Mouse (Mus musculus) right cerebral cortex, postnatal 36 days (tissue): ENCODE results near the gene Il23a.
"Not testable (repeated sequence)": the region's sequence is repeated elsewhere in the genome, so short reads cannot be mapped to it uniquely, and the experiment has no call there.

Experiments used
- DNase-seq, 2 experiments: peaks; one replicate each; pipeline ENCODE4 v3.0.0; 2022; ENCODE audit warnings: low spot score in 2 of 2, mixed read lengths in 1 of 2

The Il23a gene

DNA sequence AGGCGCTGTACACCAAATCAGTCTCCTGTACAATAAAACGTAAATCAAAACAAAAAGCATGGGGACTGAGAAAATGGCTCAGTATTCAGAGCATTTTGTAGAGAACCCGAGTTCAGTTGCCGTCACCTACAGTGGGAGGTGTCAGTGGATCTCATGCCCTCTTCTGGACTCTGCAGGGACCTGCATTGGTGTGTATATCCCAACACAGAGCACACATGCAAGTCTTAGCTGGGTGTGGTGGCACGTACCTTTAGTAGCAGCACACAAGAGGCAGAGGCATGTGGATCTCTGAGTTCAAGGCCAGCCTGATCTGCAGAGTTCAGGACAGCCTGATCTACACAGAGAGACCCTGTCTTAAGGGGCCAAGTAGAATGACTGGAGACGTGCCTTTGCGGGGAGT is 11.1 kb upstream of the Il23a start:
- DNase-seq: no peak

DNA sequence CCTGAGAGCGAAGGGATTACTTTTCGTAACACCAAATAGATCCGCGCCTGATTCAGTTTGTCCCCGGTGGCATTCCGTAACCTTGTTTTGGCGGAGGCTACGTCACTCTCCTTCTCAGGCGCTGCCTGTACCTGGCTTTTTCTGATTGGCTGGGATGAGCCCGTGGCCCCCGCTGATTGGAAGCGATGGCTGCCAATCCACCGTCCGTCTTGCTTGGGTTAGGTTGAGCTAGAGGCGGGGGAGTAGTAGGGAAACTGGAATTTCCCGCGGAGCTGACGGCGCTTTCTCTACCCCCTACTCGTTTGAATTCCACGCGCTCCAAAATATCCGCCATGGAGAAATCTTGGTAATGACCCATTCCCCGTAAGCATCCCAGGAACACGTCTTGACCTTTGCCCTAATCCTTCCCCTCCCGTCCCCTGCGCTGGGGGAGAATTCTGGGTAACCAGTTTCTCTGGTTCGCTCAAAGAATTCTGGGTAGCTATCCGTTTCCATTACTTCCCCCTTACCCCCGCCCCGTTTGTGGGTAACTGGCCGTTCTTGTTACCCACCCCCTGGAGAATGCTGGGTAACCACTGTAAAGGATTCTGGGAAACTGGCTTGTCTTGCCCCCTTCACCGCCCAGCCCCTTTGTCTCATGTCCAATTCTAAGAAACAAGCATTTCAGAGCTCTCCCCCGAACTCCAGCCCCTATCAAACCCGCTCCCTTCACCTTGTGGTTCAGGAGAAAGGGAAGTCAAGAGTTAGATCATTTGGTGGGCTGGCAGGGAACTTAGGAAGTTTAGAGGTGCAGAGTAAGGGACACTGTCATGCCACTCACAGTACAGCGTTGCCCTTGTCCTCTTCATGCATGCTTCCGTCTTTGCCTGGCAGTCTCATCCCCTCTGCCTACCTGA is 4.8 kb upstream of the Il23a start, which contains the start of gene Pan2:
Gene Pan2 (plus strand): TSS at position 210 of the 896 bp plus-strand sequence.
- DNase-seq: peak; percentile 100

GRCm38 (mm10) chr10:128302785-128303125 is 4.2 kb upstream of the Il23a start:
- DNase-seq: peak in 1 of 2 experiments; percentile 28

DNA sequence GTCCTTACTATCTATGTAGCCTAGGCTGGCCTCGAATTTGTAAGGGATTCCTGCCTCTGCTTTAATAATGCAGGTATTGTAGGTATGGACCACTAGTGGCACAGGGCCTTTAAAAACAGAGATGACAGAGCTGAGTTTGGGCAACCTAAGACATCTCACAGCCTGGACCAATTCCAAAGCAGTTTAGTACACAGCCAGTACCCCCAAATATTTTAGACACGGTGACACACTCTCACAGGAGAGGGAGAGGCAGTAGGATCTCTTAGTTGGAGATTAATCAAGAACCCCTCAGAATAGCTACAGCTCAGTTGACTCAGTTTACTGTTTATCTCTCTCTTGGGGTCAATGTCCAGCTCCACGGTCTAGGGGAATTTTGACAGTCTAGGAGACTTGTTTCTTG is 3.8 kb upstream of the Il23a start:
- no peak for DNase-seq

DNA sequence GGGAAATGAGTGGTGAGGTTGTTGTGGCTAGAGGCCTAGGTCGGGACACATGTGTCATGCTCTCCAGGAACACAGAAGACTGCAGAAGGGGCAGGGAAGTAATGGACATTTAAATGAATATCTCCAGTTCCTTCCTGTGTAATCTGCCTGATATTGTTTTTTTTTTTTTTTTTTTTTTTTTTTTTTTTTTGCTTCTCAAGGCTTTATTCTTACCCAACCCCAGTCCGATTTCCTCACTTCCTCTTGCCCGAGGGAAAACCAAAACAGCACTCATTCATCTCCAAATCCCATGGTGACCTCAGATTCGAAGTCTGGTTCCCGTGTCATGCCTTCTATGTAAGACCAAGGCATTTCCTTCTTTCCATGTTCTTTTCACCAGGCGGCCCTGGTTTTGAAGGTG is 309 bp downstream of the Il23a start:
- DNase-seq: no peak

DNA sequence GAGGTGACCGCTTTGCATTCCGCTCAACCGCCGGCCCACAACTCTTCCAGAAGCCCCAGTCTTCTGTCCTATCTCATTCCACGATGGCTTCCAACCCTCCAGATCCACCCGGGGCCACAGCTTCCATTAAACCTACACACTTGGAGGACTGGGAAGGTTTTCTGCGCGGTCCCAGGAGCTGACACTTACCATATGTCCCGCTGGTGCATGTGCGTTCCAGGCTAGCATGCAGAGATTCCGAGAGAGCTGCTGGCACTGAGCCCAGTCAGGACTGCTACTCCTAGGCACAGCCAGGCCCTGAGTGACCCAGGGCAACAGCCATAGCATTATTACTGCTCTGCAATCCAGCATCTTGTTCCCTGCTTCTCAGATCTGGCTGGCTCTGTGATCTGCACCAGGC is 930 bp downstream of the Il23a start:
- DNase-seq: no peak

- DNase-seq: no peak
These were observed 1.3 kb downstream of the Il23a start for GRCm38 (mm10) chr10:128297221-128297620.

DNA sequence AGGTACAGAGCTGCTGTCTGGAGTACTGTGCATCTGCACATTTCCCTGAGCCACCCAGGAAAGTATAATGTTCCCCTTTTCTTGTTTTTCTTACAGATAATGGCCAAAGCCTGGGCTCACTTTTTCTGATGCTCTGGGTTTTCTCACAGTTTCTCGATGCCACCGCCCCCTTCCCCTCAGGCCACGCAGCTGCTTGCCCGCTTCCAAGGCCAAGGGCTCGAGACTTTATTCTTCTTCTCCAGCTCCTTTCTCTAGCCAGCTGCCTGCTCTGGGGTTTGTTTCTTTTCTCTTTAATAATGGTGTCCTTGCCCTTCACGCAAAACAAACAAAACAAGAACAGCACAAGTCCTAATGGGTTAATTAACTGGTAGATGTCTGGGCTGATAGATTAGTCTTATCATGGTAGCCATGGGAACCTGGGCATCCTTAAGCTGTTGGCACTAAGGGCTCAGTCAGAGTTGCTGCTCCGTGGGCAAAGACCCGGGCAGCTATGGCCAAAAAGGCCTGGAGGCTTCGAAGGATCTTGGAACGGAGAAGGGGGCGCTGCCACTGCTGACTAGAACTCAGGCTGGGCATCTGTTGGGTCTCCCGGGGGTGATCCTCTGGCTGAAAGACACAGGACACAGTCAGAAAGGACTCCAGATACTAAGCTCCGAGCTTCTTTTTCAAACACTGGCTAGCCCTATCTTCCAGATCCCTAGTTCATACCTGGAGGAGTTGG is 2.0 kb downstream of the Il23a start:
- DNase-seq: no peak

DNA sequence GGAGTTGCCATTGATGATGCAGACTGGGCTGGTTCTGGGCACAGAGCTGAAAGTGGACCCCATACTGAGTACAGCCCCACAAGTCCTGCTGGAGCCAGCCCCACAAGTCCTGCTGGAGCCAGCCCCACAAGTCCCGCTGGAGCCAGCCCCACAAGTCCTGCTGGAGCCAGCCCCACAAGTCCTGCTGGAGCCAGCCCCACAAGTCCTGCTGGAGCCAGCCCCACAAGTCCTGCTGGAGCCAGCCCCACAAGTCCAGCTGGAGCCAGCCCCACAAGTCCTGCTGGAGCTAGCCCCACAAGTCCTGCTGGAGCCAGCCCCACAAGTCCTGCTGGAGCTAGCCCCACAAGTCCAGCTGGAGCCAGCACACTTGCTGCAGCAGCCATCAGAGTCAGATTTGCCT is 8.0 kb downstream of the Il23a start:
- DNase-seq: not testable (repeated sequence)

DNA sequence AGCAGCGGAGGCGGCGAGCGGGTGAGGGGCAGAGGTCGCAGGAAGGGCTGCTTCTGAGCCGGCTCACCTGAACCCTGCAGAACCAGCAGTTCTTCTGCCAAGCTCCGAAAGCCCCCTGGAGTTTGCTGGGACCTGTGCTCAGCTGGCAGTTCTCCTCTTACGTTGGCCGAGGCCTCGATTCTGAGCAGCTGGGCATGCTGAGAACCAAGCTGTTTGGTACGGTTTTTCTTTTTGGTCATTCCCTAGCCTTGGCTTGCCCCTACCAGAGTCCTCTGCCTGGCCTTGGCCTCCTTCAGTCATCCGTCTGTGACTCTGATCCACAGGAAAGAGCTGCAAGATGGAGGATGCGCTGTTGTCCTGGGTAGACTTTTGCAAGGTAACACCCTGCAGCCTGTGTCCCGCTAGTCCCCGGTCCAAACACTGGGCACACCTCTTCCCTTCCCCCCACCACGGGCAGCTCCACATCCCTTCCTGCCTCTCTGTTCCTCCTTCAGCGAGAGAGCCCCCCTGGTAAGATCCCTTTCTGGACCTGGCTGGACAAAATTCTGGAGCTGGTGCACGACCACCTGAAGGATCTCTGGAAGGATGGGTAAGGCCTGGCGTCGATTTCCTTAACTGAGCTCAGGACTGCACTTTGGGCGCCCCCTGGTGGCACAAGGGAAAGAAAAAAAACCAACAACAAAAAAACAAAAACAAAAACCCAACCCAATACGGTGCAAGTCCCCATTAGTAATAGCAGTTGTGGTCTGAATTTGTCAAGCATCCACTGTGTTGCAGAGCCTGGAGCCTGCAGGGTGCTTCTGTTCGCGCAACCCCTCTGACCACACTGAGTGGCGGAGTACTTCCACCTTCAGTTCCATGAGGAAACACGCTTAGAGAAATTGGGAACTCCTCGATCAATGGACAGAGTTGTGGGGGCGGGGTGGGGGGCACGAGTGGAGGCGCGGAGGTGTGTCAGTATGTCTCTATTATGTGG is 14.7 kb downstream of the Il23a start:
- DNase-seq: peak; percentile 30 to 38

DNA sequence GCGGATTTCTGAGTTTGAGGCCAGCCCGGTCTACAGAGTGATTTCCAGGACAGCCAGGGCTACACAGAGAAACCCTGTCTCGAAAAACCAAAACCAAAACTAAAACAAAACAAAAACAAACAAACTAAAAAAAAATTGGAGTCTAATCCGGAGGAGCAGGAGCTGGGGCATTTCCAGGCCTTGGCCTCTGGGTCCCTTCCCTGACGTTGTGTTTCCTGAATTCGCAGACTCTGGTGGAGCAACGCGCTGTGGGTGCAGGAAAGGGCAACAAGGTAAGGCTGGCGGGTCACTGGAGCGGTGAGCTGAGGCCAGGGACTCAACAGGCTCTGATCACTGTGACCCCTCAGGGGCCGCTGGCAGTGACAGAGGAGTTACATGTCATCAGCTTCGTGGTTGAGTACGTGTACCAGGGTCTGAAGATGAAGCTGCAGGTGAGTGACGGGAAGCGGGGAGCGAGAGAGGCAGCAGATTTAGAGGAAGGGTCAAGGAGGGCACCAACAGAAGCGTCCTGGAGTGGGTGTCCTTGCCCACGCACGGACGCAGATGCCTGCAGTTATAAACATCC is 15.6 kb downstream of the Il23a start:
- DNase-seq: no peak

GRCm38 (mm10) chr10:128281682-128282081 is 16.9 kb downstream of the Il23a start:
- DNase-seq: no peak

DNA sequence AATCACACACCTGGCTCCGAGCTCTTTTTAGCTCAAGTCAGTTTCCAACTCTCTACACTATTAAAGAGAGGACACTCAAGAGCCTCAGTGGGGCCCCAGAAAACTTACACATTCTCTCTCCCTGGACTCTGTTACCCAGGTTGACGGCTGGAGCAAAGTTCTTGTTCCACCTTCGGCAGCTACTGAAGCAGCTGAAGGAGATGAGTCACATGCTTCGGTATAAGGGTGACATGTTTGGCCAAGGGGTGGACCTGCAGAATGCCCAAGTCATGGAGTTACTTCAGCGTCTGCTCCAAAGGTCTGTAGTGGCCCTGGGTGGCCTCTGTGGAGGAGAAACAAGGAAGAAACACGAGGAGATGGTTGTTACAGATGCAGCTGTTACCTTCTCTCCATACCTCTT is 17.6 kb downstream of the Il23a start:
- no peak for DNase-seq

DNA sequence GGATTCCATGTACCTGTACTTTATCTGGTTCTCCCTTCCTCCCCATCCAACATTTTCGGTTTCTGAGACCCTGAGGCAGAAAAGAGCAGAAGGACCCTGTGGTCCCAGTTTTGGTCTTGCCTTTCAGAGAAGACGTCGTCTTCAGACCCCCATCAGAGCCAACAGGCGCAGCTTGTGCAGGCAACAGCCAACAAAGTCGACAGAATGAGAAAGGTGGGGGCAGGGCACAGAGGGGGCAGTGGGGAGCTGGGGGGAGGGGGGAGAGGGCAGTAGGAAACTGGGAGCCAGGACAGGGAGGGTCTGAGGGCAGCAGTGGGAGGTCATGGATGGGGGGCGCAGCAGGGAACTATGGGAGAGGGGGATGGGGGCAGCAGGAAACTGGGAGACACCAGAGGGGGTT is 20.4 kb downstream of the Il23a start:
- DNase-seq: no peak

GRCm38 (mm10) chr10:128275374-128275773 is 23.2 kb downstream of the Il23a start:
- not testable (repeated sequence) for DNase-seq

GRCm38 (mm10) chr10:128272819-128273439 is 25.6 kb downstream of the Il23a start:
- not testable (repeated sequence) for DNase-seq

GRCm38 (mm10) chr10:128271883-128272282 is 26.7 kb downstream of the Il23a start:
- no peak for DNase-seq

- no peak for DNase-seq
These were observed 27.7 kb downstream of the Il23a start for GRCm38 (mm10) chr10:128270866-128271265.

- peak; percentile 97 to 98 for DNase-seq
These were observed 28.2 kb downstream of the Il23a start, which contains the start of gene Stat2 for GRCm38 (mm10) chr10:128270287-128270841. TSS of gene Stat2 (plus strand) at chr10:128270559.

- DNase-seq: no peak
These were observed 29.2 kb downstream of the Il23a start for GRCm38 (mm10) chr10:128269206-128269910.
